Mouse (Mus musculus) spleen, embryonic (tissue): ENCODE data around the gene Zfp791.
"Not testable (repeated sequence)": the region's sequence is repeated elsewhere in the genome, so short reads cannot be mapped to it uniquely, and the experiment has no call there.

Experiments
- CTCF ChIA-PET: fragments of 350-600 bp; sonication (Branson Sonifier 250); formaldehyde crosslinking; loops from one replicate; lab custom pipeline; 2022; lab: Charles Lee

Zfp791 gene

DNA sequence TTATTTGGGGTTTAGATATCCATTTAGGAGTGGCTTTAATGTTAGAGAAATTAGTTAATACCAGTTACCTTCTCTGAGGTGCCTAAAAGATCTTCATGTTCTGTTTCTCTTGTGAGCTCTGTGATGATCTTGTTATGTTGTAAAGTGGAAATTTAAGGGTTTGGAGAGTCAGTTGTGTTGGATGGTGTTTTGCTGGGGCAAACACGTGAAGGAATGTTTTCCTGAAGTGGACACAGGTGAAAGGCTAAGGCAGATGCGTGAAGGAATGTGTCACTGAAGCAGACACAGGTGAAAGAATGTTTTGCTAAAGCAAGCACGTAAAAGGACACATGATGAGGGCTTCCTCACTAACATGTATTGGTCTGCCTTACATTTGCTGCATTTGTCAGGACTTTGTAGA is at the start of gene Zfp791:
Zfp791 (minus strand) TSS at position 101 of the 400 bp plus-strand sequence.
- CTCF ChIA-PET: no interaction called here

GRCm38 (mm10) chr8:85171291-85171690 is 48.4 kb upstream of the Zfp791 start:
- CTCF ChIA-PET: no interaction called here

GRCm38 (mm10) chr8:85151624-85152023 is 28.7 kb upstream of the Zfp791 start, which contains the start of gene Cks1brt:
Cks1brt (plus strand) TSS chr8:85151924.
- CTCF ChIA-PET: no interaction called here

- CTCF ChIA-PET: no interaction called here
These were observed 19.6 kb upstream of the Zfp791 start for GRCm38 (mm10) chr8:85142516-85142915.

DNA sequence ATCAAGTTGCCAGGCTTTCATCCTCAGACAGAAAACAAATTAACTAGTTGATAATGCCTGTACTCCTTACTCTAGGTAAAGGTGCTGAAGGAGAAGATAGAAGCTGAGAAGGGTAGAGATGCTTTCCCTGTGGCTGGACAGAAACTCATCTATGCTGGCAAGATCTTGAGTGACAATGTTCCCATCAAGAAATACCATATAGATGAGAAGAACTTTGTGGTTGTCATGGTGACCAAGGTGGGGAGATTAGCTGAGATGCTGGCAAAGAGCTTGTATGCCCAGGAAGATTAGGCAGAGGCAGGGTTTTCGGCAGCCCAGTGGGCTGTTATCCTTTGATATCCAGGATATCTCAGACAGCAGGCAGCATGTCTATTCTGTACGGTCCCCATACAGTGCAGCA is 12.8 kb upstream of the Zfp791 start:
- CTCF ChIA-PET: not testable (repeated sequence)

DNA sequence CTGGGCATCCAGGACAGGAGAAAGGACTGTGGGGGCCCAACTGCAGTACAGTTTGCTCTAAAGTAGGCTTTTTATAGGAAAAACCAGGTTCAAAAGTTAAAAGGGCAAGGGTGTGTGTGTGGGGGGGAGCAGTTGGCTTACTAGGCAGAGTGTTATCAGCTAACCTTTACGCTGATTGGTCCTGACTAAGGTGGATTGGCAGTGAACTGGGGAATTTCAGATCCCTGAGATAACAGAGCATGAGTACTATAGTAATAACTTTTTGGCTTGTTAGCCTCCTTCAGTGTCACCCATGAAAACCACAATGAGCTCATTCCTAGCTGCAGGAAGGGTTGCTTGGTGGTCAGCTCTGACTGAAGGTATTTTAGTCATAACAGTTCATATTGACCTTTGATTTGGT is 9.4 kb upstream of the Zfp791 start:
- CTCF ChIA-PET: interaction anchor here (0.7 kb wide), 1 partner anchor 45 kb away, joined by 3 read pairs; no protein-coding TSS in a partner anchor

DNA sequence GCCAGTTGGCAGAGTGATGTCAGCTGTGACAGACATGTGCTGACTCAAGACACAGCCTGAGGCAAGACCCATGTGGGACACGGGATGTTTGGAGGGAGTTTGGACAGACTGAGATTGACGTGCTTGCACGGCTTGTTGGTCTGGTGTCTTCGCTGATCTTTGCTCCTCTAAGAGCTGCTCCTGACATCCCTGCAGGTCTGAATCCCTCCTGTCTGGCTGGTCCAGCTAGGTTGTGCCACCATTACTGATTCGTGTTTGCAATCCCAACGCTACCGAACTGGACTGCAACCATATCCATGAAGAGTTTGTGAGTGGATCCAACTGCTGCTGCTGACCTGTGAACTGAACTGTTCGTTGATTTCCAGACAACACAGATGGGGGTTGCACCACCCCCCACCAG is 796 bp upstream of the Zfp791 start:
- CTCF ChIA-PET: no interaction called here

DNA sequence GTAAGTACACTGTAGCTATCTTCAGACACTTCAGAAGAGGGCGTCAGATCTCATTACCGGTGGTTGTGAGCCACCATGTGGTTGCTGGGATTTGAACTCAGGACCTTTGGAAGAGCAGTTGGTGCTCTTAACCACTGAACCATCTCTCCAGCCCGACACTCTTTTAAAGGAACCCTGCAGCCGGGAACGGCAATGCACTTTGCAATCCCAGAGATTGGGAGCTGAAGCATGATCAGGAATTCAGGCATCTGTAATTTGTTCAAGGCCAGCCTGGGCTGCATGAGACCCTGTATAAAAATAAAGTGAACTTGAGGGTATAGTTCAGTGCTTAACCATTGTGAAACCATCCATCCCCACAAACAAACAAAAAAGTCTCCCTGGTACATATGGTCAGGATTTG is 2.6 kb downstream of the Zfp791 start:
- CTCF ChIA-PET: not testable (repeated sequence)

GRCm38 (mm10) chr8:85119052-85119981 is 3.6 kb downstream of the Zfp791 start:
- CTCF ChIA-PET: interaction anchor here (0.7 to 0.8 kb wide), 2 partner anchors 33 to 95 kb away, joined by 4 to 13 read pairs; no protein-coding TSS in a partner anchor

GRCm38 (mm10) chr8:85116984-85117383 is 5.9 kb downstream of the Zfp791 start:
- CTCF ChIA-PET: no interaction called here

DNA sequence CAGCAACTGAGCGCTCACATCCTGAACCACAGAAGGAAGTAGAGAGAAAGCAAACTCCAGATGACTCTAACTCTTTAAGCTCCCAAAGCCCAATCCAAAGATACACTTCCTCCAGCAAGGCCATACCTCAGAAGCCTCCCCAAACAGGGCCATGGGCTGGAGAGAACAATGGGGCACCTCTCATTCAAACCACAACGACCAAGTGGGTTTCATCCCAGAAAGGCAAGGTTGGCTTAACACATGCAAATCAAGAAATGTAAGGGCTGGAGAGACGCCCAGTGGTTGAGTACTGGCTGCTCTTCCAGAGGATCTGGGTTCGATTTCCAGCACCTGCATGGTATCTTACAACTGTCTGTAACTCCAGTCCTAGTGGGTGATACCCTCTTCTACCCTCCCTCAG is 7.4 kb downstream of the Zfp791 start:
- CTCF ChIA-PET: no interaction called here

DNA sequence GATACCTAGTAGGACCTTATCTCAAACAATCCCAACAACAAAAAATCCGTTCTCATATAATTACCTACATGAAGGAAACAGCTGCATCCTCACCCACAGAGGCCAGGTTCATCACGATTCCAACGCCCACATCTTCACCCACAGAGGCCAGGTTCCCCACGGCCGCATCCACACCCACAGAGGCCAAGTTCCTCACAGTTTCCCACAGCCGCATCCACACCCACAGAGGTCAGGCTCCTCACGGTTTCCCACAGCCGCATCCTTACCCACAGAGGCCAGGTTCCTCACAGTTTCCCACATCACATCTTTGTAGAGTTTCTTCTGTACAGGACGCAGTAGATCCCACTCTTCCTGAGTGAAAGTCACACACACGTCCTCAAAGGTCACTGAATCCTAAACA is 9.7 kb downstream of the Zfp791 start:
- CTCF ChIA-PET: no interaction called here

GRCm38 (mm10) chr8:85100076-85100665 is 22.7 kb downstream of the Zfp791 start:
- CTCF ChIA-PET: no interaction called here

GRCm38 (mm10) chr8:85096850-85097249 is 26.0 kb downstream of the Zfp791 start:
- CTCF ChIA-PET: no interaction called here

GRCm38 (mm10) chr8:85096196-85096595 is 26.7 kb downstream of the Zfp791 start:
- CTCF ChIA-PET: no interaction called here

DNA sequence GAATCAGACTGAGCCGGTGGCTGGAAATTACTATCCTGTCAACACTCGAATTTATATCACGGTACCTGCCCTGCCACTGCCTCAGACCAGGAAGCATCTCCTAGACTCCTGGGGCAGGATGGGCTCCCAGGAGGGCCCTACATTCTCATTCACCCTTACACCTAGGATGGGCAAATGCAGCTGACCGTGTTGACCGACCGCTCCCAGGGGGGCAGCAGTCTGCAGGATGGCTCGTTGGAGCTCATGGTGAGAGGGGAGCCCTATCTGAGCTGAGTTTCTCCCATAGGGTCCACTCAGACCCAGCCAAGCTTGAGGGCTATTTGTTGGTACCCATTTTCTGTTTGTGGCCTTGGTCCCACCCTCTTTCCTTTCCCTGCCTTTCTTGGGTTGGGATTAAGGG is 27.3 kb downstream of the Zfp791 start:
- CTCF ChIA-PET: no interaction called here

DNA sequence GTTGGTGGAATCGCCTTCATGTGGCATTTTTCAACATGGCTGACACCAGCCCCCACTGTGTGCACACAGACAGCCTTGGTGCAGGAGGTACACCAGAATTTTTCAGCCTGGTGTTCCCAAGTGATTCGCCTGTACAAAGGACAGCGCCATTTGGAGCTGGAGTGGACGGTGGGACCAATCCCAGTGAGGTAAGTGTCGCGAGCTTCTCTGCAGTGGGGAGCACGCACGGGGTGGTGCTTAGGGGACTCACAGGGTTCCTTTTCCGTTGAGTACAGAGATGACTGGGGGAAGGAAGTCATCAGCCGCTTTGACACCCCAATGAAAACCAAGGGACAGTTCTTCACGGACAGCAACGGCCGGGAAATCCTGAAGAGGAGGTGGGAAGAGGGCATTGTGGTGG is 27.8 kb downstream of the Zfp791 start:
- CTCF ChIA-PET: no interaction called here

GRCm38 (mm10) chr8:85091526-85092090 is 31.3 kb downstream of the Zfp791 start:
- CTCF ChIA-PET: no interaction called here

GRCm38 (mm10) chr8:85090856-85091255 is 32.0 kb downstream of the Zfp791 start:
- CTCF ChIA-PET: no interaction called here

DNA sequence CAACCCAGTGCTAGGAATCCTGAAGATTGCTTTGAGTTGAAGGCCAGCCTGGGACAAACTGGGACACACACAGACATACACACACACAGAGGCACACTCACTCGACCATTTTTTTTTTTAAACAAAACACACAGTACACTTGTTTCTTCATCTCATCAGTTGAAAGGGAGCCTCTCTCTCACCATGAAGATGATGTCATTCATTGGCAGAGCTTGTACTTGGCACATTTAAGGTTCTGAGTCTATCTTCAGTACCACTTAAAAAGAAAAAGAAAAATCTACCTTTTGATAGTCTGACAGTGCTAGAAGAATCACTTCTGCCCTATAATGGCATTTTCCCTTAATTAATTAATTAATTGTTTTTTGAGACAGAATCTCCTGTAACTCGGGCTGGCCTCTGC is 34.1 kb downstream of the Zfp791 start:
- CTCF ChIA-PET: interaction anchor here (1.0 kb wide), 1 partner anchor 17 kb away, joined by 3 read pairs; no protein-coding TSS in a partner anchor

DNA sequence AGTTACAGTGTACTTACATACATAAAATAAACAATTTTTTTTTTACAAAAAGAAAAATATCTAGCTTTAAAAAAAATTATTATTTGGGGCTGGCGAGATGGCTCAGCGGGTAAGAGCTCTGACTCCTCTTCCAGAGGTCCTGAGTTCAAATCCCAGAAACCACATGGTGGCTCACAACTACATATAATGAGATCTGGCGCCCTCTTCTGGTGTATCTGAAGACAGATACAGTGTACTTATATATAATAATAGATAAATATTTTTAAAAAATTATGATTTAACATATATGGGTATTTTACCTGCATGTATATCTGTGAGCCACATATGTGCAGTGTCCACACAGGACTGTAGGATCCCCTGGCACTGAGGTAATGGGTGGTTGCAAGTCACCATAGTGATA is 36.7 kb downstream of the Zfp791 start:
- CTCF ChIA-PET: interaction anchor here (0.6 to 1.2 kb wide), 3 partner anchors 33 to 1435 kb away, joined by 3 to 4 read pairs (median 4); no protein-coding TSS in a partner anchor

DNA sequence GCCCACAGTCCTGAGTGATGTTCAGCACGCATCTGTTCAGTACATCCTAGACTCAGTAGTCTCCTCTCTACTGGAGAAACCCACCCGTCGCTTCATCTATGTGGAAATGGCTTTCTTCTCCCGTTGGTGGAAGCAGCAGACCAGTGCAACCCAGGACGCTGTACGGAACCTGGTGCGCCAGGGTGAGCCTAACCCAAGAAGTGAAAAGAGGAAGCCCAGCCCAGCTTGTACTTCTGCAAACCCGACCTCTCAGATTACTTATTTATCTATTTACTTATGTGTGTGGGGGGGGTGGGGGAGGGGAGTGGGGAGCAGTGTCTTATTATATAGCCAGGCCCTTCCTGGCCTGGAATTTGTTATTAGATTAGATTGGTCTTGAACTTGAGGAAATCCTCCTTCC is 38.3 kb downstream of the Zfp791 start:
- CTCF ChIA-PET: interaction anchor here (1.2 kb wide), 1 partner anchor 17 kb away, joined by 3 read pairs; the partner anchor contains the start of gene Gm5741
